Mouse (Mus musculus) lung, postnatal 0 days (tissue): Measurements from ENCODE around the gene 2700081O15Rik. TPM values are rescaled to one million over a fixed set of nuclear protein-coding genes. Genes with fewer than 3 reads are reported as not detected.
"Not testable (repeated sequence)": the region's sequence is repeated elsewhere in the genome, so short reads cannot be mapped to it uniquely, and the experiment has no call there.

Experiments used
- ATAC-seq: fragments of 200-750 bp; cut with Nextera tagmentation; 2 replicates; pipeline ENCODE4 v1.8.0; 2017; ENCODE audit warnings: moderate library complexity
- DNase-seq: peaks from one replicate; pipeline ENCODE4 v3.0.0-alpha.2; 2016; ENCODE audit warnings: low spot score
- H3K27ac ChIP-seq: fragments of 300-500 bp; sonication (generic); 2 replicates; pipeline ENCODE4 v1.5.1; 2014; ENCODE audit warnings: antibody characterized with exemption, mild to moderate bottlenecking, low read length, mixed read lengths
- H3K27me3 ChIP-seq: fragments of 300-500 bp; sonication (generic); replicated peaks from 2 replicates; pipeline ENCODE4 v1.6.1; 2014; ENCODE audit warnings: low read length, mixed read lengths; ENCODE audit not compliant: insufficient read depth
- H3K36me3 ChIP-seq: fragments of 300-500 bp; sonication (generic); 2 replicates; pipeline ENCODE4 v1.6.1; 2014; ENCODE audit warnings: low read length, mixed read lengths; ENCODE audit not compliant: insufficient read depth
- H3K4me1 ChIP-seq: fragments of 300-500 bp; sonication (generic); 2 replicates; pipeline ENCODE4 v1.6.1; 2014; ENCODE audit warnings: antibody characterized with exemption, low read depth, low read length, mixed read lengths; ENCODE audit not compliant: insufficient read depth
- H3K4me2 ChIP-seq: fragments of 300-500 bp; sonication (generic); replicated peaks from 2 replicates; pipeline ENCODE4 v1.6.1; 2014; ENCODE audit warnings: low read depth, mild to moderate bottlenecking, low read length, moderate library complexity, mixed read lengths
- H3K4me3 ChIP-seq: fragments of 300-500 bp; sonication (generic); 2 replicates; pipeline ENCODE4 v1.5.1; 2014; ENCODE audit warnings: low read depth, low read length
- H3K9ac ChIP-seq: fragments of 300-500 bp; sonication (generic); replicated peaks from 2 replicates; pipeline ENCODE4 v1.6.1; 2014; ENCODE audit warnings: low read depth, mild to moderate bottlenecking
- H3K9me3 ChIP-seq: fragments of 300-500 bp; sonication (generic); 2 replicates; pipeline ENCODE4 v1.6.1; 2016; ENCODE audit warnings: low read length, mixed read lengths
- CTCF ChIP-seq: IDR thresholded peaks from 2 replicates; pipeline ENCODE4 v1.5.1; 2016; ENCODE audit warnings: antibody characterized with exemption, mild to moderate bottlenecking
- EP300 ChIP-seq: IDR thresholded peaks from 2 replicates; pipeline ENCODE4 v1.6.1; 2016; ENCODE audit warnings: antibody characterized with exemption, mild to moderate bottlenecking, control low read depth
- WGBS: fragments of 180-500 bp; shearing (Covaris S2); extraction: QIAGEN DNeasy Blood & Tissue Kit; methylation state at CpG from one replicate; pipeline ENCODE4 v1.1.7; 2014; 5-methylcytosine and 5-hydroxymethylcytosine counted together
- polyA plus RNA-seq: library from polyadenylated mRNA; unstranded; fragments of >200 nt; fragmentation: Nextera tagmentation; extraction: Ambion mirVana; gene quantifications from 2 replicates; pipeline ENCODE4 v1.2.1, GENCODE M21; 2015

2700081O15Rik gene
- polyA plus RNA-seq: 4.4 and 5.0 TPM in 2 replicates

- TF ChIP-seq CTCF (no peak), EP300 (no peak)
- no peaks in the 10 kb centered on the region for H3K36me3 ChIP-seq
- H3K4me2 ChIP-seq: peak within 1 kb of the TSS; percentile 98
- DNase-seq: peak; percentile 82
- H3K4me1 ChIP-seq: peaks cover 12% of the 10 kb centered on the region; the same call in 1 of the 2 replicates
- H3K9ac ChIP-seq: peak within 1 kb of the TSS; percentile 54
- H3K9me3 ChIP-seq: no peaks in the 10 kb centered on the region
- 1% methylated on average over 73 of the region's 107 CpGs for WGBS
- H3K27ac ChIP-seq: peak within 1 kb of the TSS; percentile 75
- H3K27me3 ChIP-seq: no peaks in the 10 kb centered on the region
- peak; percentile 70 for ATAC-seq
- H3K4me3 ChIP-seq: peak within 1 kb of the TSS; percentile 74
These were observed at the start of gene 2700081O15Rik for GRCm38 (mm10) chr19:7416834-7417735. Gene 2700081O15Rik, plus strand, starts transcription at chr19:7417625.

- H3K4me3 ChIP-seq, H3K4me1 ChIP-seq, ATAC-seq, H3K27me3 ChIP-seq, H3K9ac ChIP-seq, DNase-seq, H3K27ac ChIP-seq, H3K4me2 ChIP-seq, H3K9me3 ChIP-seq: not testable (repeated sequence)
- peaks cover 28% of the 10 kb centered on the region for H3K36me3 ChIP-seq
- WGBS: 88% methylated on average over 4 of the region's 4 CpGs
These were observed 48.0 kb upstream of the 2700081O15Rik start for GRCm38 (mm10) chr19:7369469-7369868.

GRCm38 (mm10) chr19:7374491-7374890 is 42.9 kb upstream of the 2700081O15Rik start:
- no peak for TF ChIP-seq EP300
- no peak for TF ChIP-seq CTCF
- WGBS: 92% methylated on average over 8 of the region's 8 CpGs
- no peaks in the 10 kb centered on the region for H3K27me3 ChIP-seq
- no peak overlapping the region for H3K27ac ChIP-seq
- H3K36me3 ChIP-seq: peaks cover 28% of the 10 kb centered on the region
- no peak overlapping the region for H3K9ac ChIP-seq
- no peak for ATAC-seq
- DNase-seq: no peak
- H3K9me3 ChIP-seq: no peaks in the 10 kb centered on the region
- no peak overlapping the region for H3K4me2 ChIP-seq
- no peak overlapping the region for H3K4me3 ChIP-seq
- H3K4me1 ChIP-seq: no peaks in the 10 kb centered on the region

- Histone ChIP-seq H3K4me3 (no peak overlapping the region), H3K27me3 (no peaks in the 10 kb centered on the region), H3K9ac (no peak overlapping the region), H3K9me3 (no peaks in the 10 kb centered on the region), H3K4me1 (peaks cover 4% of the 10 kb centered on the region; the same call in 1 of the 2 replicates), H3K27ac (no peak overlapping the region), H3K36me3 (peaks cover 11% of the 10 kb centered on the region), H3K4me2 (no peak overlapping the region)
- ATAC-seq (no peak), DNase-seq (no peak)
- TF ChIP-seq CTCF (no peak), EP300 (no peak)
- WGBS: 64% methylated on average over 2 of the region's 2 CpGs
These were observed 39.8 kb upstream of the 2700081O15Rik start for GRCm38 (mm10) chr19:7377639-7378038.

- ATAC-seq: no peak
- Histone ChIP-seq H3K4me3 (peak overlapping the region; percentile 92), H3K9me3 (no peaks in the 10 kb centered on the region), H3K4me2 (peak overlapping the region; percentile 72), H3K27ac (peak overlapping the region; percentile 89), H3K9ac (peak overlapping the region; percentile 92), H3K27me3 (no peaks in the 10 kb centered on the region), H3K4me1 (peaks cover 4% of the 10 kb centered on the region; the same call in 1 of the 2 replicates), H3K36me3 (no peaks in the 10 kb centered on the region)
- no peak for TF ChIP-seq EP300
- TF ChIP-seq CTCF: no peak
- DNase-seq: no peak
- 1% methylated on average over 8 of the region's 8 CpGs for WGBS
These were observed 35.5 kb upstream of the 2700081O15Rik start for GRCm38 (mm10) chr19:7381906-7382247.

- Histone ChIP-seq H3K9me3 (no peaks in the 10 kb centered on the region), H3K4me1 (peaks cover 4% of the 10 kb centered on the region; the same call in 1 of the 2 replicates), H3K27me3 (no peaks in the 10 kb centered on the region), H3K36me3 (no peaks in the 10 kb centered on the region), H3K4me2 (peak overlapping the region; percentile 72), H3K9ac (peak overlapping the region; percentile 92), H3K27ac (peak overlapping the region; percentile 89), H3K4me3 (peak overlapping the region; percentile 92)
- ATAC-seq: peak; percentile 58
- peak; percentile 72 for DNase-seq
- TF ChIP-seq CTCF: peak; percentile 33
- no peak for TF ChIP-seq EP300
- WGBS: 1% methylated on average over 45 of the region's 60 CpGs
These were observed 35.0 kb upstream of the 2700081O15Rik start for GRCm38 (mm10) chr19:7382248-7382902.
